Mouse (Mus musculus): ENCODE measurements at regions not wholly inside any gene's neighbourhood (a gene's known extent, or its start where the extent isn't known, plus 50 kb on each side); places are given as distances from the start of the nearest gene placed in this dataset.

GRCm38 (mm10) chr17:73014090-73014853 lies 93.5 kb upstream of the Lclat1 start:
- H3K9ac ChIP-seq (ENCODE audit: low read length) = no peak overlapping the region
- peaks cover 26% of the 10 kb centered on the region; the same call in 1 of the 2 replicates for H3K4me1 ChIP-seq (replicated peaks; ENCODE audit: control insufficient read depth, insufficient read depth, low read length)
- WGBS = 61% methylated on average over 9 of the region's 9 CpGs
- no peak overlapping the region for H3K4me2 ChIP-seq (ENCODE audit: low read length)
- no peak for DNase-seq (ENCODE audit: low spot score)
- no peak overlapping the region for H3K4me3 ChIP-seq (ENCODE audit: low read depth, low read length)
- no peaks in the 10 kb centered on the region for H3K9me3 ChIP-seq (ENCODE audit: control insufficient read depth, low read length)
- no peak for ATAC-seq (replicated peaks; ENCODE audit: low FRiP score, low TSS enrichment, low read depth)
- no peaks in the 10 kb centered on the region for H3K36me3 ChIP-seq (ENCODE audit: control insufficient read depth, insufficient read depth, low read length)
- no peaks in the 10 kb centered on the region for H3K27me3 ChIP-seq (replicated peaks; ENCODE audit: control insufficient read depth, insufficient read depth, low read length)
- H3K27ac ChIP-seq (ENCODE audit: low read depth) = no peak overlapping the region

- H3K4me3 ChIP-seq (ENCODE audit: low read depth, low read length) = no peak overlapping the region
- 57% methylated on average over 5 of the region's 5 CpGs for WGBS
- no peak overlapping the region for H3K4me2 ChIP-seq (ENCODE audit: low read length)
- ATAC-seq (replicated peaks; ENCODE audit: low FRiP score, low TSS enrichment, low read depth) = no peak
- no peaks in the 10 kb centered on the region for H3K27me3 ChIP-seq (replicated peaks; ENCODE audit: control insufficient read depth, insufficient read depth, low read length)
- H3K9ac ChIP-seq (ENCODE audit: low read length) = no peak overlapping the region
- no peak overlapping the region for H3K27ac ChIP-seq (ENCODE audit: low read depth)
- no peaks in the 10 kb centered on the region for H3K9me3 ChIP-seq (ENCODE audit: control insufficient read depth, low read length)
- H3K4me1 ChIP-seq (replicated peaks; ENCODE audit: control insufficient read depth, insufficient read depth, low read length) = peaks cover 17% of the 10 kb centered on the region
- no peaks in the 10 kb centered on the region for H3K36me3 ChIP-seq (ENCODE audit: control insufficient read depth, insufficient read depth, low read length)
- no peak for DNase-seq (ENCODE audit: low spot score)
Measured at GRCm38 (mm10) chr17:73017173-73017572, 90.6 kb upstream of the Lclat1 start.

- peak; percentile 64 for DNase-seq (ENCODE audit: low spot score)
- ATAC-seq (replicated peaks; ENCODE audit: low FRiP score, low TSS enrichment, low read depth) = peak; percentile 76; the same call in 1 of the 2 replicates
- H3K4me3 ChIP-seq (ENCODE audit: low read depth, low read length) = no peak overlapping the region
- H3K36me3 ChIP-seq (ENCODE audit: control insufficient read depth, insufficient read depth, low read length) = no peaks in the 10 kb centered on the region
- WGBS = 33% methylated on average over 8 of the region's 8 CpGs
- H3K27me3 ChIP-seq (replicated peaks; ENCODE audit: control insufficient read depth, insufficient read depth, low read length) = no peaks in the 10 kb centered on the region
- H3K27ac ChIP-seq (ENCODE audit: low read depth) = no peak overlapping the region
- H3K4me2 ChIP-seq (ENCODE audit: low read length) = no peak overlapping the region
- H3K9ac ChIP-seq (ENCODE audit: low read length) = no peak overlapping the region
- H3K9me3 ChIP-seq (ENCODE audit: control insufficient read depth, low read length) = no peaks in the 10 kb centered on the region
- peaks cover 8% of the 10 kb centered on the region for H3K4me1 ChIP-seq (replicated peaks; ENCODE audit: control insufficient read depth, insufficient read depth, low read length)
Measured at GRCm38 (mm10) chr17:73022630-73023051, 85.1 kb upstream of the Lclat1 start.

GRCm38 (mm10) chr17:73023362-73024107 lies 84.2 kb upstream of the Lclat1 start:
- ATAC-seq (replicated peaks; ENCODE audit: low FRiP score, low TSS enrichment, low read depth) = no peak

GRCm38 (mm10) chr17:73027122-73027521 lies 80.7 kb upstream of the Lclat1 start:
- ATAC-seq (replicated peaks; ENCODE audit: low FRiP score, low TSS enrichment, low read depth) = no peak
- Histone ChIP-seq H3K4me2 (ENCODE audit: low read length) (no peak overlapping the region), H3K9me3 (ENCODE audit: control insufficient read depth, low read length) (no peaks in the 10 kb centered on the region), H3K9ac (ENCODE audit: low read length) (no peak overlapping the region), H3K27me3 (replicated peaks; ENCODE audit: control insufficient read depth, insufficient read depth, low read length) (no peaks in the 10 kb centered on the region), H3K4me1 (replicated peaks; ENCODE audit: control insufficient read depth, insufficient read depth, low read length) (peaks cover 8% of the 10 kb centered on the region), H3K27ac (ENCODE audit: low read depth) (no peak overlapping the region), H3K4me3 (ENCODE audit: low read depth, low read length) (no peak overlapping the region), H3K36me3 (ENCODE audit: control insufficient read depth, insufficient read depth, low read length) (no peaks in the 10 kb centered on the region)
- DNase-seq (ENCODE audit: low spot score) = no peak
- WGBS = 90% methylated on average over 5 of the region's 5 CpGs

More at GRCm38 (mm10) chr17:73023362-73024107, 84.2 kb upstream of the Lclat1 start:
- H3K27ac ChIP-seq (ENCODE audit: low read depth) = no peak overlapping the region
- WGBS = 49% methylated on average over 10 of the region's 10 CpGs
- peaks cover 8% of the 10 kb centered on the region for H3K4me1 ChIP-seq (replicated peaks; ENCODE audit: control insufficient read depth, insufficient read depth, low read length)
- no peak overlapping the region for H3K4me2 ChIP-seq (ENCODE audit: low read length)
- H3K36me3 ChIP-seq (ENCODE audit: control insufficient read depth, insufficient read depth, low read length) = no peaks in the 10 kb centered on the region
- H3K27me3 ChIP-seq (replicated peaks; ENCODE audit: control insufficient read depth, insufficient read depth, low read length) = no peaks in the 10 kb centered on the region
- no peak overlapping the region for H3K9ac ChIP-seq (ENCODE audit: low read length)
- no peaks in the 10 kb centered on the region for H3K9me3 ChIP-seq (ENCODE audit: control insufficient read depth, low read length)
- no peak overlapping the region for H3K4me3 ChIP-seq (ENCODE audit: low read depth, low read length)
- DNase-seq (ENCODE audit: low spot score) = no peak

GRCm38 (mm10) chr17:73031796-73032195 lies 76.0 kb upstream of the Lclat1 start:
- Histone ChIP-seq H3K36me3 (ENCODE audit: control insufficient read depth, insufficient read depth, low read length) (no peaks in the 10 kb centered on the region), H3K4me1 (replicated peaks; ENCODE audit: control insufficient read depth, insufficient read depth, low read length) (peaks cover 18% of the 10 kb centered on the region), H3K9me3 (ENCODE audit: control insufficient read depth, low read length) (no peaks in the 10 kb centered on the region), H3K27ac (ENCODE audit: low read depth) (no peak overlapping the region), H3K9ac (ENCODE audit: low read length) (no peak overlapping the region), H3K4me2 (ENCODE audit: low read length) (no peak overlapping the region), H3K4me3 (ENCODE audit: low read depth, low read length) (no peak overlapping the region), H3K27me3 (replicated peaks; ENCODE audit: control insufficient read depth, insufficient read depth, low read length) (no peaks in the 10 kb centered on the region)
- DNase-seq (ENCODE audit: low spot score) (no peak), ATAC-seq (replicated peaks; ENCODE audit: low FRiP score, low TSS enrichment, low read depth) (no peak)
- 52% methylated on average over 5 of the region's 5 CpGs for WGBS

- no peaks in the 10 kb centered on the region for H3K27me3 ChIP-seq (replicated peaks; ENCODE audit: control insufficient read depth, insufficient read depth, low read length)
- WGBS = 65% methylated on average over 3 of the region's 3 CpGs
- ATAC-seq (replicated peaks; ENCODE audit: low FRiP score, low TSS enrichment, low read depth) = no peak
Measured at GRCm38 (mm10) chr17:73032326-73032725, 75.5 kb upstream of the Lclat1 start.

GRCm38 (mm10) chr17:73034420-73034819 lies 73.4 kb upstream of the Lclat1 start:
- Histone ChIP-seq H3K9me3 (ENCODE audit: control insufficient read depth, low read length) (no peaks in the 10 kb centered on the region), H3K36me3 (ENCODE audit: control insufficient read depth, insufficient read depth, low read length) (no peaks in the 10 kb centered on the region), H3K27ac (ENCODE audit: low read depth) (no peak overlapping the region), H3K27me3 (replicated peaks; ENCODE audit: control insufficient read depth, insufficient read depth, low read length) (no peaks in the 10 kb centered on the region), H3K9ac (ENCODE audit: low read length) (no peak overlapping the region), H3K4me2 (ENCODE audit: low read length) (no peak overlapping the region), H3K4me3 (ENCODE audit: low read depth, low read length) (no peak overlapping the region), H3K4me1 (replicated peaks; ENCODE audit: control insufficient read depth, insufficient read depth, low read length) (peaks cover 18% of the 10 kb centered on the region)
- 86% methylated on average over 3 of the region's 3 CpGs for WGBS
- DNase-seq (ENCODE audit: low spot score) (no peak), ATAC-seq (replicated peaks; ENCODE audit: low FRiP score, low TSS enrichment, low read depth) (no peak)

More at GRCm38 (mm10) chr17:73032326-73032725, 75.5 kb upstream of the Lclat1 start:
- Histone ChIP-seq H3K9me3 (ENCODE audit: control insufficient read depth, low read length) (no peaks in the 10 kb centered on the region), H3K4me3 (ENCODE audit: low read depth, low read length) (no peak overlapping the region), H3K4me2 (ENCODE audit: low read length) (no peak overlapping the region), H3K36me3 (ENCODE audit: control insufficient read depth, insufficient read depth, low read length) (no peaks in the 10 kb centered on the region), H3K4me1 (replicated peaks; ENCODE audit: control insufficient read depth, insufficient read depth, low read length) (peaks cover 18% of the 10 kb centered on the region), H3K27ac (ENCODE audit: low read depth) (no peak overlapping the region), H3K9ac (ENCODE audit: low read length) (no peak overlapping the region)
- no peak for DNase-seq (ENCODE audit: low spot score)

All from intestine, embryonic 14.5 days (tissue).